Mouse (Mus musculus) forebrain, postnatal 0 days (tissue): ENCODE measurements around the gene Wnt6. TPM values are rescaled to one million over a fixed set of nuclear protein-coding genes. Genes with fewer than 3 reads are reported as not detected.
"Not testable (repeated sequence)": the region's sequence is repeated elsewhere in the genome, so short reads cannot be mapped to it uniquely, and the experiment has no call there.

Source experiments
- ATAC-seq: fragments of 200-750 bp; cut with Nextera tagmentation; 2 replicates; pipeline ENCODE4 v1.8.0; 2017; ENCODE audit warnings: mild to moderate bottlenecking, moderate library complexity
- DNase-seq: peaks from one replicate; pipeline ENCODE4 v3.0.0-alpha.2; 2015
- H3K27ac ChIP-seq: fragments of 300-500 bp; sonication (generic); 2 replicates; pipeline ENCODE4 v1.5.1; 2014; ENCODE audit warnings: low read depth, mild to moderate bottlenecking, antibody characterized with exemption, low read length, moderate library complexity, mixed read lengths
- H3K27me3 ChIP-seq: fragments of 300-500 bp; sonication (generic); 2 replicates; pipeline ENCODE4 v1.6.1; 2014; ENCODE audit warnings: mild to moderate bottlenecking, low read length, mixed read lengths; ENCODE audit not compliant: insufficient read depth
- H3K36me3 ChIP-seq: fragments of 300-500 bp; sonication (generic); 2 replicates; pipeline ENCODE4 v1.6.1; 2014; ENCODE audit warnings: mild to moderate bottlenecking, moderate library complexity; ENCODE audit not compliant: insufficient read depth
- H3K4me1 ChIP-seq: fragments of 300-500 bp; sonication (generic); 2 replicates; pipeline ENCODE4 v1.6.1; 2014; ENCODE audit warnings: antibody characterized with exemption; ENCODE audit not compliant: insufficient read depth
- H3K4me2 ChIP-seq: fragments of 300-500 bp; sonication (generic); 2 replicates; pipeline ENCODE4 v1.6.1; 2014; ENCODE audit warnings: low read depth, mild to moderate bottlenecking, moderate library complexity
- H3K4me3 ChIP-seq: fragments of 300-500 bp; sonication (generic); 2 replicates; pipeline ENCODE4 v1.5.1; 2014; ENCODE audit warnings: low read depth, low read length, mixed read lengths
- H3K9ac ChIP-seq: fragments of 300-500 bp; sonication (generic); 2 replicates; pipeline ENCODE4 v1.6.1; 2014; ENCODE audit warnings: mild to moderate bottlenecking
- H3K9me3 ChIP-seq: fragments of 300-500 bp; sonication (generic); 2 replicates; pipeline ENCODE4 v1.6.1; 2016; ENCODE audit warnings: low read length
- CTCF ChIP-seq: sonication (generic); IDR thresholded peaks from 2 replicates; pipeline ENCODE4 v1.5.1; 2016; ENCODE audit warnings: antibody characterized with exemption, control low read depth, low read depth
- WGBS: fragments of 180-500 bp; shearing (Covaris S2); extraction: QIAGEN DNeasy Blood & Tissue Kit; methylation state at CpG from one replicate; pipeline ENCODE4 v1.1.7; 2014; 5-methylcytosine and 5-hydroxymethylcytosine counted together
- polyA plus RNA-seq: library from polyadenylated mRNA; unstranded; fragments of >200 nt; fragmentation: Nextera tagmentation; extraction: Ambion mirVana; gene quantifications from 2 replicates; pipeline ENCODE4 v1.2.1, GENCODE M21; 2015
- total RNA-seq: library from RNA; depleted of rRNA; stranded (reverse); fragments of >200 nt; gene quantifications from 2 replicates; pipeline ENCODE4 v1.2.3, GENCODE M21; 2014; rRNA removed

Wnt6 gene
- total and polyA plus RNA-seq, 2 experiments from 2014 or later = 3.8 to 7.2 TPM

DNA sequence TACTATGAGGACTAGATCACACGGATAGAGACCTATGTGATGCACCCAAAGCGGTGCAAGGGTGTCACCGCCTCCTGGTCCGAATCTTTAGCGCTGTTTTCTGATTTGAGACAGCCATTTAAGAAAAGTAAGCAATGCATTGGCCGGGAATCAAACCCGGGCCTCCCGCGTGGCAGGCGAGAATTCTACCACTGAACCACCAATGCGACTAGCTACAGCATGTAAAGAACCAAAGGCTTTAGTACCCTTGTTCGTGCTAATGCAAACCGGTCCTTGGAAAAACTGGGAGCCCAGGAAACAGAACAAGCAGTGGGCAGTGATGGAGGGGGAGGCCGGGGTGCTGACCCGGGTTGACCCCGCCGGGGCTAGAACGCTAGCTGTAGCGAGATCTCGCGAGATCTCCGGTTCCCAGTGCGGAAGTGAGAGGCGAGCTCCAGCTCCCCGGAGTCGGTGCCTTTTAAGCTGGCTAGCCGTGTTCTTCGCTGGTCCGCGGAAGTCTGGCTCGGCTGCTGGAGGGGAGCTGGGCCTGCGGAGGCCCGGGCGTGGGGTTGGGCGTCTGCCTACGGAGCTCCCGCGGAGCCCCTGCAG is 45.0 kb downstream of the Wnt6 start:
- H3K27me3 ChIP-seq = no peaks in the 10 kb centered on the region
- TF ChIP-seq CTCF = no peak
- peak; percentile 93 for DNase-seq
- no peaks in the 10 kb centered on the region for H3K36me3 ChIP-seq
- peak overlapping the region; percentile 92 for H3K27ac ChIP-seq
- no peaks in the 10 kb centered on the region for H3K9me3 ChIP-seq
- peak overlapping the region; percentile 69 for H3K4me2 ChIP-seq
- H3K9ac ChIP-seq = peak overlapping the region; percentile 93
- peak; percentile 92 for ATAC-seq
- peak overlapping the region; percentile 63 for H3K4me3 ChIP-seq
- WGBS = 4% methylated on average over 38 of the region's 38 CpGs
- no peaks in the 10 kb centered on the region for H3K4me1 ChIP-seq

DNA sequence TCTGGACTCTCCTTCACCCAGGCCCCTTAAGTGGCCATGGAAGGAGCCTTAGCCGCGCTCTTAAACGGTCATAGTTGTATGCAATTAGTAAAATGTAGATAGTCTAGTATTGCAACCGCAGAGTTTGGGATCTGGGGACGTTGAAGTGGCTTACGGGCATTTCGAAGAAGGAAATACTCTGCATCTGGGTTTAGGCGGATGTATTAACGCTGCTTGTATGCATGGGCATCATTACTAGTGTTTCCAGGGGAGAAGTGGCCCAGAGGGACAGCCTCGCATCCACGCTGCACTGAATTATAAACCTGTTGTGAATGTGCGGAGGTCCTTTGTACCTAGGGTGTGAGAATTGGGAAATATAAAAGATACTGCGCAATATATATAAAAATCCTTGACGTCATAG is 45.5 kb downstream of the Wnt6 start:
- Histone ChIP-seq H3K27me3 (no peaks in the 10 kb centered on the region), H3K9ac (peak overlapping the region; percentile 93), H3K9me3 (no peaks in the 10 kb centered on the region), H3K36me3 (no peaks in the 10 kb centered on the region), H3K27ac (peak overlapping the region; percentile 92), H3K4me1 (no peaks in the 10 kb centered on the region), H3K4me2 (peak overlapping the region; percentile 69), H3K4me3 (peak overlapping the region; percentile 63)
- peak; percentile 38 for ATAC-seq
- TF ChIP-seq CTCF = no peak
- WGBS = 12% methylated on average over 14 of the region's 14 CpGs
- DNase-seq = no peak

DNA sequence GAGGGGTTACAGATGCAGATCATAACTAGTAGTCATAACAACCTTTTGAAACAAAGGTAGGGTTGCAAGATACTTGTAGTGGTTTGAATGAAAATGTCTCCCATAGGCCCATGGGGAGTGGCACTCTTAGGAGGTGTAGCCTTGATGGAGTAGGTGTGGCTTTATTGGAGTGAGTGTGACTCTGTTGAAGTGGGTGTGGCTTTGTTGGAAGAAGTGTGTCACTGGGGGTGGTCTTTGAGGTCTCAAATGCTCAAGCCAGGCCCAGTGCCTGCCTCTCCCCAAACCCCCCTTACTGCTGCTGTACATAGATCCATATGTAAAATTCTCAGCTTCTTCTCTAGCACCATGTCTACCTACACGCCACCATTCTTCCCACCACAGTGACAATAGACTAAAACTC is 46.8 kb downstream of the Wnt6 start:
- no peak overlapping the region for H3K4me3 ChIP-seq
- no peak for DNase-seq
- no peaks in the 10 kb centered on the region for H3K4me1 ChIP-seq
- H3K9me3 ChIP-seq = no peaks in the 10 kb centered on the region
- H3K27ac ChIP-seq = no peak overlapping the region
- no peak overlapping the region for H3K9ac ChIP-seq
- no peaks in the 10 kb centered on the region for H3K36me3 ChIP-seq
- no peak overlapping the region for H3K4me2 ChIP-seq
- no peaks in the 10 kb centered on the region for H3K27me3 ChIP-seq
- no peak for TF ChIP-seq CTCF
- 97% methylated on average over 1 of the region's 1 CpGs for WGBS
- no peak for ATAC-seq

DNA sequence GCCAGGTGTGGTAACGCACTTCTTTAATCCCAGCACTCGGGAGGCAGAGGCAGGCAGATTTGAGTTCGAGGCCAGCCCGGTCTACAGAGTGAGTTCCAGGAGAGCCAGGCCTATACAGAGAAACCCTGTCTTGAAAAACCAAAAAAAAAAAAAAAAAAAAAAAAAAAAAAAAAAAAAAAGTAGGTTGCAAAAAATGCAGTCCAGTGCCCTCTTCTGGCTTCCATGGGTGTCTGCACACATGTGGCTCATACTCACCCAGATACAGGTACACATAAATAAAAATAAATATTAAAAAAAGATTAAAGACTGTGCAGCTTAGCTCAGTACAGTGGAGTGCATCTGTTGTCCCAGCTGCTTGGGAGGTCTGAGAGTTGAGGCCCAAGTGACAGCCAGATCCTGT is 51.9 kb downstream of the Wnt6 start:
- ATAC-seq, DNase-seq, H3K27me3 ChIP-seq, H3K4me2 ChIP-seq, H3K36me3 ChIP-seq, H3K9me3 ChIP-seq, H3K9ac ChIP-seq, H3K27ac ChIP-seq, H3K4me1 ChIP-seq, H3K4me3 ChIP-seq: not testable (repeated sequence)
- 95% methylated on average over 4 of the region's 4 CpGs for WGBS

DNA sequence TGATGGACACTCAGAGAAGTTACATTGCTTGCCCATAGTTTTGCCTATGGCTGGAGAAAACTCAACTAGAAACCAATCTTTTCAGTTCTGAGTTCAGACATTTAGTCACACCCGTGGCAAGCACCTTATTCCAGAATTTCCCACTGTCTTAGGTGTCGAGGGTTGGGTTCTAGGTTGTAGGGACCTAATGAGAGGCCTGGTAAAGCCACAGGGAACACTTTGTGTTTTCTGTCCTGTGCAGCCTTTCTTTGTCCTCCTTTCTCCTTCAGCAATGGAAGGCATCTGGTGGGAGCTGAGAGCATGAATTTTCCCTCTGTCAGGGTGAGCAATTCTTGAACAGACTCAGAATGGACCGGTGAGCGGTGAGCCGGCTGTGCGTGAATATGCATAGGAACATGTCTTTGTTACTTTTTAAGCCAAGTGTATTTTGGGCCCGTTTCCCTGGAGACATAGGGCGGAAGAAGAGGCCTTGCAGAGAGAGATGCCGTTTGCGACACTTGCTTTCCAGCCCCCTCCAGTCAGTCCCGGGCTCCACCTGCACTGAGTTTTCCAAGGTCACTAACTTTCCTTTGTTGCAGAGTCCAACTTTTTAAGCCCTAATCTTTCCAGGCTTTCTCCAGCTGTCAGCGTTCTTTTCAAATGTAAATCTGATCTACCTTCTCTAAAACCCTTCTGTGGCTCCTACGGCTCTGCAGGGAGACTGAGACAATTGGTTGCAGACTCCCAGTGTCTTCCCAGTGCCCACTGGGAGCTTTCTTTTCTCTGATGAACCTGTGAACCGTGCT is 53.0 kb downstream of the Wnt6 start:
- DNase-seq (peak; percentile 78), ATAC-seq (peak; percentile 87)
- no peak for TF ChIP-seq CTCF
- no peaks in the 10 kb centered on the region for H3K36me3 ChIP-seq
- peak overlapping the region; percentile 72 for H3K27ac ChIP-seq
- 0 out of 2 replicates have a peak overlapping the region, but pooled peaks have one; percentile 10 for H3K9ac ChIP-seq
- H3K9me3 ChIP-seq = no peaks in the 10 kb centered on the region
- 0 out of 2 replicates have a peak, but pooled peaks cover 4% of the 10 kb centered on the region for H3K4me1 ChIP-seq
- no peak overlapping the region for H3K4me3 ChIP-seq
- no peaks in the 10 kb centered on the region for H3K27me3 ChIP-seq
- 8% methylated on average over 14 of the region's 14 CpGs for WGBS
- H3K4me2 ChIP-seq = no peak overlapping the region

DNA sequence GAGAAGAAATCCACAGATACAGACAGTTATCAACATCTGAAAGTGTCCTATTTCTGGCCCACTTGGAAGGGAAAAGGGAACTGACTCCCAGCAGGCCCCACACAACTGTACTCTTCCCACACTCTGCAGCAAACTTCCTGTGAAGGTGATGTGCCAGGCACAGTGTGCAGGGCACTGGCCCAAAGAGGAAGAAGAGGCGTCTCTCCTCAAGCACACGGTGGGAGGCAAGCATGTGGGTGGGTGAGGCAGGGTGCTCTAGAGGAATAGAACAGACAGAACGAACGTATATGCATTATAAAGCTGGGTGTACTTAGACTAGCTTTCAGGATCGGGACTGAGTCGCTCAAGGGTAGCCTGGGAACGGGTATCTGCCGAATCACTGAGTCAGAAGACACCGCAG is 58.4 kb downstream of the Wnt6 start:
- 0 out of 2 replicates have a peak, but pooled peaks cover 2% of the 10 kb centered on the region for H3K4me1 ChIP-seq
- no peak overlapping the region for H3K4me3 ChIP-seq
- H3K36me3 ChIP-seq = no peaks in the 10 kb centered on the region
- TF ChIP-seq CTCF = no peak
- 82% methylated on average over 9 of the region's 9 CpGs for WGBS
- H3K9ac ChIP-seq = no peak overlapping the region
- no peaks in the 10 kb centered on the region for H3K9me3 ChIP-seq
- no peak for DNase-seq
- H3K27ac ChIP-seq = no peak overlapping the region
- ATAC-seq = no peak
- H3K4me2 ChIP-seq = no peak overlapping the region
- no peaks in the 10 kb centered on the region for H3K27me3 ChIP-seq

DNA sequence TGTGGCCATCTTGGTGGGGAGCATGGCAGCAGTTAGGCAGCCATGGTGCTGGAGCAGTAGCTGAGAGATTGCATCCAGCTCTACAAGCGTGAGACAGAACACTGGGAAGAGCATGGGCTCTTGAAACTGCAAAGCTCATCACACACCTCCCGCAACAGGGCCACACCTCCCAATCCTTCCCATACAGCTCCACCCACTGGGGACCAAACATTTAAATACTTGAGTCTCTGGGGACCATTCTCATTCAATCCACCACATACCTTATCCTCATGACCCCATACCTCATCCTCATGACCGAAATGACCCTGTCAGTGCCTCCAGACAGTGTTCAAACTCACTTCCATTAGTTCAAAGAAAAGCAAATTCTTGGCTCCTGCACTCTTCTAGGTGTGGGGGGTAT is 61.6 kb downstream of the Wnt6 start:
- Histone ChIP-seq H3K4me3 (no peak overlapping the region), H3K9me3 (no peaks in the 10 kb centered on the region), H3K27ac (no peak overlapping the region), H3K36me3 (no peaks in the 10 kb centered on the region), H3K27me3 (no peaks in the 10 kb centered on the region), H3K4me1 (no peaks in the 10 kb centered on the region), H3K9ac (no peak overlapping the region), H3K4me2 (no peak overlapping the region)
- DNase-seq (no peak), ATAC-seq (no peak)
- no peak for TF ChIP-seq CTCF
- 85% methylated on average over 3 of the region's 3 CpGs for WGBS

Other genes starting within 250 kb of the Wnt6 start
- 5.3 and 5.8 TPM in 2 replicates for gene Plcd4, start 229.0 kb upstream of the Wnt6 start, total RNA-seq
- gene Plcd4, start 229.0 kb upstream of the Wnt6 start, polyA plus RNA-seq = 3.4 and 6.0 TPM in 2 replicates
- gene Usp37, start 227.6 kb upstream of the Wnt6 start, total RNA-seq = 30.2 and 32.8 TPM in 2 replicates
- gene Usp37, start 227.6 kb upstream of the Wnt6 start, polyA plus RNA-seq = 11.8 and 17.6 TPM in 2 replicates
- 8.6 and 12.1 TPM in 2 replicates for gene Zfp142, start 183.6 kb upstream of the Wnt6 start, total RNA-seq
- gene Zfp142, start 183.6 kb upstream of the Wnt6 start, polyA plus RNA-seq = 5.0 and 6.3 TPM in 2 replicates
- gene Bcs1l, start 183.6 kb upstream of the Wnt6 start, total RNA-seq = 15.8 and 18.4 TPM in 2 replicates
- gene Bcs1l, start 183.6 kb upstream of the Wnt6 start, polyA plus RNA-seq = 13.8 and 16.5 TPM in 2 replicates
- gene Rnf25, start 170.5 kb upstream of the Wnt6 start, total RNA-seq = 62.2 and 68.3 TPM in 2 replicates
- gene Rnf25, start 170.5 kb upstream of the Wnt6 start, polyA plus RNA-seq = 41.3 and 47.7 TPM in 2 replicates
- 11.6 and 13.6 TPM in 2 replicates for gene Stk36, start 170.4 kb upstream of the Wnt6 start, total RNA-seq
- gene Stk36, start 170.4 kb upstream of the Wnt6 start, polyA plus RNA-seq = 6.0 and 12.2 TPM in 2 replicates
- gene Ttll4, start 110.1 kb upstream of the Wnt6 start, total RNA-seq = 18.9 and 31.3 TPM in 2 replicates
- 2.2 and 4.5 TPM in 2 replicates for gene Ttll4, start 110.1 kb upstream of the Wnt6 start, polyA plus RNA-seq
- 1.3 and 1.6 TPM in 2 replicates for gene Cyp27a1, start 58.3 kb upstream of the Wnt6 start, total RNA-seq
- gene Cyp27a1, start 58.3 kb upstream of the Wnt6 start, polyA plus RNA-seq = 1.5 and 1.6 TPM in 2 replicates
- 0.23 TPM in 1 of 2 replicates, not detected in the other for gene Prkag3, start 22.7 kb upstream of the Wnt6 start, total RNA-seq
- not detected in 2 replicates for gene Prkag3, start 22.7 kb upstream of the Wnt6 start, polyA plus RNA-seq
- gene Wnt10a, start 19.6 kb downstream of the Wnt6 start, total RNA-seq = 0.15 and 0.19 TPM in 2 replicates
- gene Wnt10a, start 19.6 kb downstream of the Wnt6 start, polyA plus RNA-seq = 0.21 and 0.23 TPM in 2 replicates
- gene Cdk5r2, start 83.0 kb downstream of the Wnt6 start, total RNA-seq = 24.2 and 27.2 TPM in 2 replicates
- 9.7 and 10.0 TPM in 2 replicates for gene Cdk5r2, start 83.0 kb downstream of the Wnt6 start, polyA plus RNA-seq
- not detected in 2 replicates for gene Fev, start 113.5 kb downstream of the Wnt6 start, total RNA-seq
- not detected in 2 replicates for gene Fev, start 113.5 kb downstream of the Wnt6 start, polyA plus RNA-seq
- gene Cryba2, start 121.3 kb downstream of the Wnt6 start, total RNA-seq = not detected in 2 replicates
- not detected in 2 replicates for gene Cryba2, start 121.3 kb downstream of the Wnt6 start, polyA plus RNA-seq
- gene Cfap65, start 163.7 kb downstream of the Wnt6 start, total RNA-seq = 2.1 and 3.4 TPM in 2 replicates
- gene Cfap65, start 163.7 kb downstream of the Wnt6 start, polyA plus RNA-seq = 0.52 and 1.1 TPM in 2 replicates
- gene Ihh, start 179.8 kb downstream of the Wnt6 start, total RNA-seq = 0.08 and 0.29 TPM in 2 replicates
- gene Ihh, start 179.8 kb downstream of the Wnt6 start, polyA plus RNA-seq = 0.11 and 0.19 TPM in 2 replicates